Mouse (Mus musculus): ENCODE measurements around the gene Pebp1.

- TF ChIP-seq CTCF (IDR thresholded peaks at IDR 0.05; ENCODE audit: low read depth, low read length): peak; percentile 75
- no peak for TF ChIP-seq POLR2A (IDR thresholded peaks at IDR 0.05; ENCODE audit: insufficient read depth, low read length)
Observed at GRCm38 (mm10) chr5:117304947-117305346, 17.5 kb upstream of the Pebp1 start.

All from ES-Bruce4 (cell line).